Mouse (Mus musculus) kidney, adult 2 months (tissue): Measurements from ENCODE around the gene Nemf. TPM values are rescaled to one million over a fixed set of nuclear protein-coding genes. Genes with fewer than 3 reads are reported as not detected.
"Not testable (repeated sequence)": the region's sequence is repeated elsewhere in the genome, so short reads cannot be mapped to it uniquely, and the experiment has no call there.

Experiments
- DNase-seq: peaks from one replicate; pipeline ENCODE4 v3.0.0; 2021
- H3K27ac ChIP-seq: fragments of 200-500 bp; 2 replicates; pipeline ENCODE4 v1.5.1; 2012; ENCODE audit warnings: low read depth, low read length, control low read depth, inconsistent platforms; ENCODE audit not compliant: insufficient read depth
- H3K27me3 ChIP-seq: fragments of 200-500 bp; replicated peaks from 2 replicates; pipeline ENCODE4 v1.6.1; 2012; ENCODE audit warnings: mild to moderate bottlenecking, moderate library complexity, low read length, inconsistent platforms; ENCODE audit not compliant: control insufficient read depth, insufficient read depth
- H3K36me3 ChIP-seq: fragments of 200-500 bp; 2 replicates; pipeline ENCODE4 v1.6.1; 2012; ENCODE audit warnings: mild to moderate bottlenecking, moderate library complexity, low read length, inconsistent platforms; ENCODE audit not compliant: control insufficient read depth, insufficient read depth
- H3K4me1 ChIP-seq: fragments of 200-500 bp; 2 replicates; pipeline ENCODE4 v1.6.1; 2011; ENCODE audit warnings: low read length; ENCODE audit not compliant: control insufficient read depth, insufficient read depth
- H3K4me3 ChIP-seq: fragments of 200-500 bp; 2 replicates; pipeline ENCODE4 v1.5.1; 2011; ENCODE audit warnings: mild to moderate bottlenecking, low read depth, low read length, control low read depth; ENCODE audit not compliant: insufficient read depth
- CTCF ChIP-seq: fragments of 200-500 bp; conservative IDR thresholded peaks from 2 replicates; pipeline ENCODE4 v1.5.1; 2011; ENCODE audit warnings: low read depth, mild to moderate bottlenecking, control low read depth, low read length, moderate library complexity, mixed read lengths; ENCODE audit not compliant: insufficient read depth, insufficient read length
- POLR2A ChIP-seq: fragments of 200-500 bp; IDR thresholded peaks from one replicate; pipeline ENCODE4 v1.6.1; 2011; ENCODE audit warnings: low read depth, low read length, control low read depth
- WGBS: fragments of 180-500 bp; shearing (Covaris S2); methylation state at CpG from one replicate; pipeline ENCODE4 v1.1.7; 2018; 5-methylcytosine and 5-hydroxymethylcytosine counted together
- polyA plus RNA-seq: library from polyadenylated mRNA; depleted of rRNA; stranded (reverse); fragments of >200 nt; gene quantifications from 2 replicates; pipeline ENCODE4 v1.2.3, GENCODE M21; 2012

The Nemf gene
- polyA plus RNA-seq, 1 experiment, result 4.7 TPM

GRCm38 (mm10) chr12:69390000-69390698 lies 33.2 kb upstream of the Nemf start:
- H3K27ac ChIP-seq, result no peak overlapping the region
- no peak overlapping the region for H3K4me3 ChIP-seq
- no peaks in the 10 kb centered on the region for H3K27me3 ChIP-seq
- no peak for TF ChIP-seq POLR2A
- no peak for TF ChIP-seq CTCF
- no peak for DNase-seq
- peaks cover 5% of the 10 kb centered on the region for H3K4me1 ChIP-seq
- no peaks in the 10 kb centered on the region for H3K36me3 ChIP-seq
- WGBS, result 57% methylated on average over 7 of the region's 7 CpGs

GRCm38 (mm10) chr12:69389273-69389938 lies 32.4 kb upstream of the Nemf start:
- H3K27me3 ChIP-seq, result no peaks in the 10 kb centered on the region
- no peak overlapping the region for H3K4me3 ChIP-seq
- TF ChIP-seq CTCF (no peak), POLR2A (no peak)
- H3K4me1 ChIP-seq, result peaks cover 5% of the 10 kb centered on the region
- DNase-seq, result no peak
- WGBS, result 41% methylated on average over 7 of the region's 7 CpGs
- H3K27ac ChIP-seq, result no peak overlapping the region
- no peaks in the 10 kb centered on the region for H3K36me3 ChIP-seq

GRCm38 (mm10) chr12:69388321-69388869 lies 31.4 kb upstream of the Nemf start:
- 87% methylated on average over 10 of the region's 10 CpGs for WGBS
- no peak overlapping the region for H3K27ac ChIP-seq
- TF ChIP-seq POLR2A, result no peak
- no peak for TF ChIP-seq CTCF

GRCm38 (mm10) chr12:69386281-69386732 lies 29.3 kb upstream of the Nemf start:
- H3K4me3 ChIP-seq, H3K27ac ChIP-seq, H3K27me3 ChIP-seq, DNase-seq, H3K4me1 ChIP-seq, H3K36me3 ChIP-seq: not testable (repeated sequence)
- 56% methylated on average over 12 of the region's 12 CpGs for WGBS

More at GRCm38 (mm10) chr12:69388321-69388869, 31.4 kb upstream of the Nemf start:
- Histone ChIP-seq H3K36me3 (no peaks in the 10 kb centered on the region), H3K27me3 (no peaks in the 10 kb centered on the region), H3K4me1 (peaks cover 5% of the 10 kb centered on the region), H3K4me3 (no peak overlapping the region)
- DNase-seq, result no peak

- H3K27me3 ChIP-seq, result no peaks in the 10 kb centered on the region; the same call in 1 of the 2 replicates
- no peak for TF ChIP-seq POLR2A
- TF ChIP-seq CTCF, result no peak
- H3K4me1 ChIP-seq, result peaks cover 5% of the 10 kb centered on the region
- H3K27ac ChIP-seq, result no peak overlapping the region
- DNase-seq, result no peak
- WGBS, result 74% methylated on average over 6 of the region's 6 CpGs
- H3K36me3 ChIP-seq, result no peaks in the 10 kb centered on the region
- no peak overlapping the region for H3K4me3 ChIP-seq
Observed at GRCm38 (mm10) chr12:69385542-69386280, 28.7 kb upstream of the Nemf start.

GRCm38 (mm10) chr12:69384606-69385005 lies 27.6 kb upstream of the Nemf start:
- H3K27me3 ChIP-seq, result no peaks in the 10 kb centered on the region; the same call in 1 of the 2 replicates
- TF ChIP-seq CTCF (no peak), POLR2A (no peak)
- DNase-seq, result no peak
- no peak overlapping the region for H3K27ac ChIP-seq
- no peaks in the 10 kb centered on the region for H3K4me1 ChIP-seq
- WGBS, result 87% methylated on average over 5 of the region's 5 CpGs
- H3K36me3 ChIP-seq, result no peaks in the 10 kb centered on the region
- H3K4me3 ChIP-seq, result no peak overlapping the region

GRCm38 (mm10) chr12:69382880-69383279 lies 25.9 kb upstream of the Nemf start:
- Histone ChIP-seq H3K4me3 (no peak overlapping the region), H3K27me3 (no peaks in the 10 kb centered on the region; the same call in 1 of the 2 replicates), H3K36me3 (no peaks in the 10 kb centered on the region), H3K4me1 (no peaks in the 10 kb centered on the region), H3K27ac (no peak overlapping the region)
- TF ChIP-seq POLR2A (no peak), CTCF (no peak)
- 100% methylated on average over 1 of the region's 1 CpGs for WGBS
- DNase-seq, result no peak
